Mouse (Mus musculus) midbrain, embryonic 14.5 days (tissue): ENCODE data around the gene Arg2. TPM values are rescaled to one million over a fixed set of nuclear protein-coding genes. Genes with fewer than 3 reads are reported as not detected.

Experiments used
- ATAC-seq: fragments of 200-750 bp; cut with Nextera tagmentation; 2 replicates; pipeline ENCODE4 v1.8.0; 2017; ENCODE audit warnings: moderate number of reproducible peaks, moderate library complexity; ENCODE audit not compliant: low FRiP score, low TSS enrichment
- DNase-seq: peaks from one replicate; pipeline ENCODE4 v3.0.0-alpha.2; 2015
- H3K27ac ChIP-seq: fragments of 300-500 bp; sonication (generic); replicated peaks from 2 replicates; pipeline ENCODE4 v1.5.1; 2014; ENCODE audit warnings: mild to moderate bottlenecking, low read depth, low read length, moderate library complexity
- H3K27me3 ChIP-seq: fragments of 300-500 bp; sonication (generic); 2 replicates; pipeline ENCODE4 v1.6.1; 2014; ENCODE audit warnings: low read length, control low read depth, mixed read lengths; ENCODE audit not compliant: control insufficient read depth, insufficient read depth
- H3K36me3 ChIP-seq: fragments of 300-500 bp; sonication (generic); 2 replicates; pipeline ENCODE4 v1.6.1; 2014; ENCODE audit warnings: low read length, control low read depth; ENCODE audit not compliant: control insufficient read depth, insufficient read depth
- H3K4me1 ChIP-seq: fragments of 300-500 bp; sonication (generic); 2 replicates; pipeline ENCODE4 v1.6.1; 2014; ENCODE audit warnings: mild to moderate bottlenecking, antibody characterized with exemption, low read length, control low read depth; ENCODE audit not compliant: control insufficient read depth, insufficient read depth
- H3K4me2 ChIP-seq: fragments of 300-500 bp; sonication (generic); 2 replicates; pipeline ENCODE4 v1.6.1; 2014; ENCODE audit warnings: mild to moderate bottlenecking, low read length, moderate library complexity
- H3K4me3 ChIP-seq: fragments of 300-500 bp; sonication (generic); replicated peaks from 2 replicates; pipeline ENCODE4 v1.5.1; 2014; ENCODE audit warnings: low read depth, low read length
- H3K9ac ChIP-seq: fragments of 300-500 bp; sonication (generic); replicated peaks from 2 replicates; pipeline ENCODE4 v1.6.1; 2014; ENCODE audit warnings: mild to moderate bottlenecking, low read length, moderate library complexity
- H3K9me3 ChIP-seq: fragments of 300-500 bp; sonication (generic); 2 replicates; pipeline ENCODE4 v1.6.1; 2016; ENCODE audit warnings: low read length, control low read depth, mixed read lengths; ENCODE audit not compliant: control insufficient read depth
- WGBS: fragments of 180-500 bp; shearing (Covaris S2); extraction: QIAGEN DNeasy Blood & Tissue Kit; methylation state at CpG from one replicate; pipeline ENCODE4 v1.1.7; 2014; 5-methylcytosine and 5-hydroxymethylcytosine counted together
- polyA plus RNA-seq: library from polyadenylated mRNA; unstranded; fragments of >200 nt; fragmentation: Nextera tagmentation; extraction: Ambion mirVana; gene quantifications from 2 replicates; pipeline ENCODE4 v1.2.1, GENCODE M21; 2014

The Arg2 gene
- 31.1 and 35.8 TPM in 2 replicates for polyA plus RNA-seq

DNA sequence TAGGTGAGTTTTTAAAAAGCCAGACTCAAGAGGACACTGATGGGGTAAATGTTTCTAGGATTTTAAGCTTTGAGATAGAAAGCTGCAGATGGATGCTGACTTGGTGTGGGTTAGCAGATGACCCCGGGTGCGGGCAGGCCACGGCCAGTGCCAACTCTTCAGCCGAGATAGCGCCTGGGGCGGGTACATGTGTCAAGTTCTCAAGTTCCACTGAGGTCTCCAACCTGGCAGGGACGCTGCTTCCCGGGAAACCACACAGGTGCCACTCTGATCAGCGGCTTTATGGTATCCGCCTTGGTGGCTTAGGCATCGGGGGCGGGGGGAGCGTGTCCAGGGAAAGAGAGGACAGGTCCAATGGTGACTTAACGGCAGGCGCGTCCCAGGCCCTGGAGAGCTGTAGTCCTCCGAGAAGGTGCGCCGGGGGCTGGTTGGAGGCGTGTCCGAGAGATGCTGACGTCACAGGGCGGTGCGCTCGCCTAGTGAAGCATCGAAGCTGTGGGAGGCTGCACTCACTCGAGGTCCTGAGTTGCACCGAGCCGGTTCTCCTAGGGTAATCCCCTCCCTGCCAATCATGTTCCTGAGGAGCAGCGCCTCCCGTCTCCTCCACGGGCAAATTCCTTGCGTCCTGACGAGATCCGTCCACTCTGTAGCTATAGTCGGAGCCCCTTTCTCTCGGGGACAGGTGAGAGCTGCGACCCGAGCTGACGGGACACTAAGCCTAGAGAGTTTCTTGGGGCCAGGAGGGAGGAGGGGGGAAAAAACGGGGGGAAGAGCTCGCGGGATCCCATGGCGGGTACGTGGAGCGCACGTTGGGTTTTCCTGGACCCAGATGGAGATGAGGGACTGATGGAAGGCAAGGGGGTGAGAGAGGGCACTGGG, at the start of gene Arg2:
Gene Arg2, plus strand, starts transcription at position 479 of the 879 bp plus-strand sequence.
- under 1% methylated on average over 47 of the region's 47 CpGs for WGBS
- H3K4me2 ChIP-seq, result peak within 1 kb of the TSS; percentile 91
- 0 out of 2 replicates have a peak, but pooled peaks cover 6% of the 10 kb centered on the region for H3K4me1 ChIP-seq
- H3K9ac ChIP-seq, result peak within 1 kb of the TSS; percentile 68
- H3K27me3 ChIP-seq, result peaks cover 15% of the 10 kb centered on the region
- DNase-seq (peak; percentile 90), ATAC-seq (peak; percentile 91)
- H3K9me3 ChIP-seq, result no peaks in the 10 kb centered on the region
- peak within 1 kb of the TSS; percentile 64 for H3K27ac ChIP-seq
- no peaks in the 10 kb centered on the region for H3K36me3 ChIP-seq
- peak within 1 kb of the TSS; percentile 56 for H3K4me3 ChIP-seq

DNA sequence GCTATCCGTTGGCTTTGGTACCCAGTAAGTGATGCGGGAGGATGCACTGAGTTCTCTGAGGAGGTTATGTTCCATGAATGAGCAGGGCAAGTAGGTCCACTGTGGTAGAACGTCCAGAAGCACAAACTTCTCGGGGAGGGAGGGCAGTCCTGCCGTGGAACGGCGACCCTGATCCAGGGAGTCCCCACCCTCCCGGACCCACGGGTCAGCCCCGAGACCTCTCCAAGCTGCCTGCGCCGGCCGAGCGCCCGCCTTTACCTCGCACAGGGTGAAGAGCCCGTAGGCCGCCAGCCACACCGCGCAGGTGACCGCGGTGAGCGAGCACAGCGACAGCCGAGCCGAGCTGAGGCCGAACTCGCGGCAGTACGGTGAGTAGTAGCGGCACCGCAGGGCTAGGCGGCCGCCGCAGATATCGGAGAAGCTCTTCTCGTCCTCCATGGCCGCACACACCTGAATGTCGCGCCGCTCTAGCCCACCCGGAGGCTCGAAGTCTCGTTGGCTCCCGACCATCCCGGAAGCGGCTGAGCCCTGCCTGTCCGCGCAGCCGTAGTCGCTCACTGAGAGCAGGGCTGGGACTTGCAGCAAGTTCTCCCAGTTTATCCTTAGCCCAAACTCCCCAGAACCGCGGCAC, 41.3 kb upstream of the Arg2 start, which contains the start of gene Pigh:
Gene Pigh, minus strand, starts transcription at position 470 of the 631 bp plus-strand sequence.
- under 1% methylated on average over 53 of the region's 53 CpGs for WGBS

DNA sequence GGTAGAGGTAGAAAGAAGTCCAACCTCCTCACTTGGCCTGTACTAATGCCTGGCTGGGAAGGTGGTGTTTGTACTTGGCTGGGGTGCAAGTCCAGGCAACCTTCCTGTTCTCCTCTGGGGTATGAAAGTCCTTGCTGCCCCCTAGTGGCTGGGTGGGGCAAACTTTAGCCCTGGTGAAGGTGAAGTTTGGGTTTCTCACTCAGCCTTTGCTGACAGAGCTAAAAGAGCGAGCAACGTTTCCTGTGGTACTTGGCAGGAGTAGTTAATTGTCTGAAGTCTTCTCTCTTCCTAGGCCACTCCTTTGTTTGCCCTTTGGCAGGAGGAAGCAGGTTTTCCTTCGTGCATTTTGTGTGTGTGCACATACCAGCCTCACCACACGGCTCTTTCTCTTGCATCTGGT, 38.0 kb upstream of the Arg2 start:
- Histone ChIP-seq H3K9me3 (no peaks in the 10 kb centered on the region), H3K27me3 (no peaks in the 10 kb centered on the region), H3K9ac (no peak overlapping the region), H3K4me2 (no peak overlapping the region), H3K36me3 (no peaks in the 10 kb centered on the region), H3K4me3 (no peak overlapping the region), H3K4me1 (peaks cover 8% of the 10 kb centered on the region; the same call in 1 of the 2 replicates), H3K27ac (no peak overlapping the region)
- ATAC-seq, result no peak
- DNase-seq, result no peak
- 56% methylated on average over 4 of the region's 4 CpGs for WGBS

More for the DNA sequence above, 41.3 kb upstream of the Arg2 start, which contains the start of gene Pigh:
- Histone ChIP-seq H3K4me3 (peak within 1 kb of the TSS; percentile 87), H3K9ac (peak within 1 kb of the TSS; percentile 91), H3K4me2 (peak within 1 kb of the TSS; percentile 73), H3K4me1 (peaks cover 8% of the 10 kb centered on the region; the same call in 1 of the 2 replicates), H3K9me3 (no peaks in the 10 kb centered on the region), H3K27me3 (no peaks in the 10 kb centered on the region), H3K36me3 (peaks cover 7% of the 10 kb centered on the region; the same call in 1 of the 2 replicates), H3K27ac (peak within 1 kb of the TSS; percentile 77)
- DNase-seq (peak; percentile 96), ATAC-seq (peak; percentile 95)

GRCm38 (mm10) chr12:79097106-79097752, 33.3 kb upstream of the Arg2 start:
- Histone ChIP-seq H3K4me3 (no peak overlapping the region), H3K9ac (no peak overlapping the region), H3K36me3 (no peaks in the 10 kb centered on the region), H3K27ac (no peak overlapping the region), H3K4me1 (no peaks in the 10 kb centered on the region), H3K27me3 (no peaks in the 10 kb centered on the region), H3K9me3 (no peaks in the 10 kb centered on the region), H3K4me2 (no peak overlapping the region)
- 49% methylated on average over 3 of the region's 3 CpGs for WGBS
- DNase-seq (peak; percentile 83), ATAC-seq (no peak)

- no peaks in the 10 kb centered on the region for H3K4me1 ChIP-seq
- no peaks in the 10 kb centered on the region for H3K27me3 ChIP-seq
- no peak overlapping the region for H3K27ac ChIP-seq
- ATAC-seq (no peak), DNase-seq (no peak)
- 89% methylated on average over 3 of the region's 3 CpGs for WGBS
- H3K9me3 ChIP-seq, result no peaks in the 10 kb centered on the region
- H3K36me3 ChIP-seq, result no peaks in the 10 kb centered on the region
- H3K9ac ChIP-seq, result no peak overlapping the region
- H3K4me2 ChIP-seq, result no peak overlapping the region
- no peak overlapping the region for H3K4me3 ChIP-seq
These were observed 26.8 kb upstream of the Arg2 start for GRCm38 (mm10) chr12:79103773-79104172.

DNA sequence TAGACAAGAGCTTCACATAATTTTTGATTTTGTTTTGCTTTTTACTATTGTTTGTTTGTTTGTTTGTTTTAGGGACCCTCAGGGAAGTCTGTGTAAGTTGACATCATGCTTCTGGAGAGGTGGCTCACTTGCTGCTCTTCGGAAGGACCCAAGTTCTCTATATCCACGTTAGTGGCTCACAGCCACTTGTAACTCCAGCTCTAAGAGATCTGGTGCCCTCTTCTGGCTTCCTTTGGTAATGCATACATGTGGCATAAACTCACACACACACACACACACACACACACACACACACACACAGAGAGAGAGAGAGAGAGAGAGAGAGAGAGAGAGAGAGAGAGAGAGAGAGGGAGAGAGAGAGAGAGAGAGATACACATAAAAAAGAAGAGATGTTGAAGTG, 26.0 kb upstream of the Arg2 start:
- Histone ChIP-seq H3K4me3 (no peak overlapping the region), H3K4me1 (no peaks in the 10 kb centered on the region), H3K27me3 (no peaks in the 10 kb centered on the region), H3K9me3 (no peaks in the 10 kb centered on the region), H3K27ac (no peak overlapping the region), H3K36me3 (no peaks in the 10 kb centered on the region), H3K9ac (no peak overlapping the region), H3K4me2 (no peak overlapping the region)
- DNase-seq (no peak), ATAC-seq (no peak)
- 66% methylated on average over 2 of the region's 2 CpGs for WGBS

GRCm38 (mm10) chr12:79105312-79105711, 25.3 kb upstream of the Arg2 start:
- Histone ChIP-seq H3K4me3 (no peak overlapping the region), H3K27ac (no peak overlapping the region), H3K4me2 (no peak overlapping the region), H3K9ac (no peak overlapping the region), H3K4me1 (no peaks in the 10 kb centered on the region), H3K27me3 (no peaks in the 10 kb centered on the region), H3K36me3 (no peaks in the 10 kb centered on the region), H3K9me3 (no peaks in the 10 kb centered on the region)
- ATAC-seq (no peak), DNase-seq (no peak)
- 91% methylated on average over 5 of the region's 5 CpGs for WGBS

DNA sequence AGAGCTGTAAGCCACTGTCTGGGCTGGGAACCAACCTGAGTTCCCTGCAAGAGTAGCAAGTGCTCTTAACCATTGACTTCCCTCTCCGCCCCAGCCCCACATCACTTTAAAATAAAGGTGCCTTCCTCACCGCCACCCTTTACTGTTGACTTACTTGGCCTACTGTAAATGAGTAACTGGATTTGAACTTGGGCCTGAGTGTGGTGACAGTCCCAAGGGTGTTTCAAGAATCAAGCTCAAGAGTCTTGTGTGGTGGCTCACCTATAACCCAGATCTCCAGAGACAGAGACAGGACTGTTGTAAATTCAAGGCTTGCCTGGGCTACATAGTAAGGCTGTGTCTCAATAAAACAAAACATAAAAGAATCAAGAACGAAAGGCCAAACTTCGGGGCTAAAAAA, 11.6 kb upstream of the Arg2 start:
- Histone ChIP-seq H3K4me2 (no peak overlapping the region), H3K27me3 (no peaks in the 10 kb centered on the region), H3K4me3 (no peak overlapping the region), H3K36me3 (no peaks in the 10 kb centered on the region), H3K27ac (no peak overlapping the region), H3K9ac (no peak overlapping the region), H3K4me1 (no peaks in the 10 kb centered on the region), H3K9me3 (no peaks in the 10 kb centered on the region)
- no peak for DNase-seq
- no peak for ATAC-seq
- 91% methylated on average over 4 of the region's 4 CpGs for WGBS
